Mouse (Mus musculus): ENCODE data around the gene Dhrs4.

The Dhrs4 gene

GRCm38 (mm10) chr14:55524062-55524461 is 45.5 kb downstream of the Dhrs4 start:
- intact Hi-C loops (cut with DNase I) = no loop called here

GRCm38 (mm10) chr14:55524785-55525184 is 46.2 kb downstream of the Dhrs4 start, which contains the start of gene Nrl:
TSS of gene Nrl (minus strand) at chr14:55524981.
- intact Hi-C loops (cut with DNase I) = no loop called here

GRCm38 (mm10) chr14:55526674-55527073 is 48.1 kb downstream of the Dhrs4 start:
- intact Hi-C loops (cut with DNase I) = no loop called here

GRCm38 (mm10) chr14:55527940-55528339 is 49.4 kb downstream of the Dhrs4 start:
- intact Hi-C loops (cut with DNase I) = no loop called here

GRCm38 (mm10) chr14:55536116-55536745 is 57.7 kb downstream of the Dhrs4 start:
- intact Hi-C loops (cut with DNase I) = loop anchor here (2.0 kb wide), 1 partner anchor 39 kb away; no protein-coding TSS in a partner anchor

All from adrenal gland (tissue).